Mouse (Mus musculus) ES-Bruce4 (cell line): ENCODE measurements around the gene Btbd2. TPM values are rescaled to one million over a fixed set of nuclear protein-coding genes. Genes with fewer than 3 reads are reported as not detected.
A peak's percentile ranks its signal among the peaks of the same experiment; 100 is the strongest.

ENCODE experiments used
- H3K27ac ChIP-seq: 2 replicates; pipeline ENCODE4 v1.5.1; 2012; ENCODE audit warnings: low read length, inconsistent platforms; ENCODE audit not compliant: insufficient read depth
- H3K27me3 ChIP-seq: 2 replicates; pipeline ENCODE4 v1.6.1; 2012; ENCODE audit warnings: mild to moderate bottlenecking, low read length, inconsistent platforms; ENCODE audit not compliant: control insufficient read depth, poor library complexity, insufficient read depth, severe bottlenecking
- H3K36me3 ChIP-seq: 2 replicates; pipeline ENCODE4 v1.6.1; 2012; ENCODE audit warnings: inconsistent platforms, mild to moderate bottlenecking, low read length, moderate library complexity; ENCODE audit not compliant: control insufficient read depth, poor library complexity, insufficient read depth, severe bottlenecking
- H3K4me1 ChIP-seq: one replicate; pipeline ENCODE4 v1.8.1; 2011; ENCODE audit warnings: low read length; ENCODE audit not compliant: control insufficient read depth, insufficient read depth
- H3K4me3 ChIP-seq: 2 replicates; pipeline ENCODE4 v1.5.1; 2011; ENCODE audit warnings: low read depth, mild to moderate bottlenecking, low read length
- H3K9ac ChIP-seq: 2 replicates; pipeline ENCODE4 v1.6.1; 2012; ENCODE audit warnings: low read depth, mild to moderate bottlenecking, inconsistent platforms; ENCODE audit not compliant: poor library complexity, severe bottlenecking
- H3K9me3 ChIP-seq: replicated peaks from 2 replicates; pipeline ENCODE4 v1.6.1; 2012; ENCODE audit warnings: mild to moderate bottlenecking, low read length, inconsistent platforms; ENCODE audit not compliant: control insufficient read depth, poor library complexity, insufficient read depth, severe bottlenecking
- CTCF ChIP-seq: IDR thresholded peaks from one replicate; pipeline ENCODE4 v1.8.1; 2011; ENCODE audit warnings: low read depth, low read length
- EP300 ChIP-seq: IDR thresholded peaks from 2 replicates; pipeline ENCODE4 v1.6.1; 2011; ENCODE audit warnings: low read depth, low read length; ENCODE audit not compliant: insufficient read depth
- POLR2A ChIP-seq: IDR thresholded peaks from one replicate; pipeline ENCODE4 v1.8.1; 2011; ENCODE audit warnings: low read length; ENCODE audit not compliant: insufficient read depth
- polyA plus RNA-seq: library from polyadenylated mRNA; stranded (reverse); fragments of >200 nt; gene quantifications from 2 replicates; pipeline ENCODE4 v1.2.4, GENCODE M21; 2011; ENCODE audit warnings: low read depth; ENCODE audit not compliant: missing spikeins, insufficient read depth, insufficient read length

The Btbd2 gene
- 45.6 and 47.1 TPM in 2 replicates for polyA plus RNA-seq

GRCm38 (mm10) chr10:80656863-80657623 lies at the start of gene Btbd2:
Btbd2 (minus strand) TSS chr10:80657071.
- Histone ChIP-seq H3K4me3 (peak within 1 kb of the TSS; percentile 93), H3K27me3 (no peaks in the 10 kb centered on the region), H3K4me1 (peaks cover 9% of the 10 kb centered on the region), H3K9me3 (no peaks in the 10 kb centered on the region), H3K36me3 (no peaks in the 10 kb centered on the region), H3K9ac (peak within 1 kb of the TSS; percentile 81), H3K27ac (peak within 1 kb of the TSS; percentile 92)
- no peak for TF ChIP-seq POLR2A

GRCm38 (mm10) chr10:80705479-80705878 lies 48.6 kb upstream of the Btbd2 start:
- Histone ChIP-seq H3K27ac (no peak overlapping the region), H3K9ac (no peak overlapping the region), H3K4me3 (no peak overlapping the region), H3K27me3 (no peaks in the 10 kb centered on the region), H3K36me3 (peaks cover 10% of the 10 kb centered on the region), H3K9me3 (no peaks in the 10 kb centered on the region), H3K4me1 (no peaks in the 10 kb centered on the region)
- TF ChIP-seq EP300 (no peak), POLR2A (no peak), CTCF (no peak)

DNA sequence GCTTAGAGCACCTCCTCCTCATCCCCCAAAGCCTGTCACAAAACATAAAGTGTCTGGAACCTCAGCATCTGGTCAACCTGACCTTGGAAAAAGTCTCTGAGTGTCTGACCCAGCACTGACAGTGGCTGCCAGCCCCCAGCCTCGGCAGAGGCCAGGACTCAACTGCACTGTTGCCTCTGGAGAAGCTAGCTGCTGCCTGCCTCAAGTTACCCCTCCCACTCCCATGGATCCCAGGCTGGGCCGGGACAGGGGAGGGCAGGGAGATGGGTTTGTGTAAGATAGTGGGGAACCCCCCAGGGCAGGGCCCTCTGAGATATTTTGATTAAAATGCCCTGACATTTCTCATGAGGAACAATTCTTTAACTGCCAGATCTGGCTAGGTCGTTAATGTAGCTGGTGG lies 48.2 kb upstream of the Btbd2 start:
- Histone ChIP-seq H3K36me3 (peaks cover 9% of the 10 kb centered on the region), H3K27ac (no peak overlapping the region), H3K9me3 (no peaks in the 10 kb centered on the region), H3K9ac (no peak overlapping the region), H3K4me1 (no peaks in the 10 kb centered on the region), H3K27me3 (no peaks in the 10 kb centered on the region), H3K4me3 (no peak overlapping the region)
- TF ChIP-seq EP300 (no peak), CTCF (no peak), POLR2A (no peak)

- H3K9ac ChIP-seq = no peak overlapping the region
- TF ChIP-seq CTCF (no peak), EP300 (no peak), POLR2A (no peak)
- peaks cover 7% of the 10 kb centered on the region for H3K36me3 ChIP-seq
- H3K27ac ChIP-seq = no peak overlapping the region
- no peaks in the 10 kb centered on the region for H3K9me3 ChIP-seq
- H3K4me3 ChIP-seq = no peak overlapping the region
- H3K4me1 ChIP-seq = no peaks in the 10 kb centered on the region
- H3K27me3 ChIP-seq = no peaks in the 10 kb centered on the region
Observed at GRCm38 (mm10) chr10:80704418-80704817, 47.5 kb upstream of the Btbd2 start.

DNA sequence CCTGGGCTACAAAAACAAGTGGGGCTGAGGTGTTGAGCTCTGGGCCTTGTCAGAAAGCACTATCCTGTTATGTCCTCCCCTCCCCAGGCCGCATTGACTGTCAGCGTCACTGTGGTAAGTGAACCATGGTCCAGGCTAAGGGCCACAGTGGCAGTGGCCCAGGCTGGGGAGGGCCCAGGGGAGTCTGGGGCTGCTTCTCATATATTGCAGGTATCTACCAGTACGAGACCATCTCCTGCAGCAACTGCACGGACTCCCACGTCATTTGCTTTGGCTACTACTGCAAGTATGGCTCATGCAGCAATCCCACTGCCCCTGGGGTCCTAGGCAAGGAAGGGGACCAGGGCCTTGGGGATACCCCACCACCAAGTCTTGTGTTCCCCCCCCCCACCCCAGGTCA lies 46.8 kb upstream of the Btbd2 start:
- no peaks in the 10 kb centered on the region for H3K27me3 ChIP-seq
- no peaks in the 10 kb centered on the region for H3K4me1 ChIP-seq
- H3K36me3 ChIP-seq = peaks cover under 1% of the 10 kb centered on the region; the same call in 1 of the 2 replicates
- H3K27ac ChIP-seq = no peak overlapping the region
- TF ChIP-seq CTCF (no peak), EP300 (no peak), POLR2A (no peak)
- peak overlapping the region; percentile 5; the same call in 1 of the 2 replicates for H3K4me3 ChIP-seq
- H3K9me3 ChIP-seq = no peaks in the 10 kb centered on the region
- H3K9ac ChIP-seq = no peak overlapping the region

GRCm38 (mm10) chr10:80702536-80703390 lies 45.9 kb upstream of the Btbd2 start:
- Histone ChIP-seq H3K9ac (peak overlapping the region; percentile 32), H3K4me1 (no peaks in the 10 kb centered on the region), H3K36me3 (no peaks in the 10 kb centered on the region), H3K9me3 (no peaks in the 10 kb centered on the region), H3K27me3 (no peaks in the 10 kb centered on the region), H3K27ac (peak overlapping the region; percentile 45), H3K4me3 (peak overlapping the region; percentile 76)
- no peak for TF ChIP-seq EP300
